Mouse (Mus musculus): ENCODE data around the gene Rps16. TPM values are rescaled to one million over a fixed set of nuclear protein-coding genes. Genes with fewer than 3 reads are reported as not detected.

The Rps16 gene
- total and polyA plus RNA-seq, 3 experiments = 411 to 556 (median 496) TPM

- Histone ChIP-seq H3K27ac (no peak overlapping the region), H3K36me3 (ENCODE audit: control insufficient read depth, insufficient read depth, low read length) (no peaks in the 10 kb centered on the region), H3K9ac (ENCODE audit: low read depth, low read length) (no peak overlapping the region), H3K79me2 (replicated peaks; ENCODE audit: control insufficient read depth, insufficient read depth, low read length) (no peaks in the 10 kb centered on the region), H3K4me3 (no peak overlapping the region), H3K4me1 (ENCODE audit: control insufficient read depth, insufficient read depth, low read length) (no peaks in the 10 kb centered on the region), H3K27me3 (ENCODE audit: control insufficient read depth, insufficient read depth, low read length) (no peaks in the 10 kb centered on the region)
- no peak for TF ChIP-seq EP300 (IDR thresholded peaks at IDR 0.05; ENCODE audit: insufficient read depth, low read depth, low read length)
- no peak for TF ChIP-seq POLR2A (IDR thresholded peaks at IDR 0.05; ENCODE audit: insufficient read depth, low read depth, low read length)
- no peak for TF ChIP-seq CTCF (IDR thresholded peaks at IDR 0.05)
- intact Hi-C loops (cut with DNase I) = no loop called here
- WGBS = 94% methylated on average over 8 of the region's 8 CpGs
- DNase-seq = no peak
These were observed 25.2 kb upstream of the Rps16 start for GRCm38 (mm10) chr7:28325293-28325692.

GRCm38 (mm10) chr7:28326457-28326856 is 24.0 kb upstream of the Rps16 start:
- WGBS = 85% methylated on average over 4 of the region's 4 CpGs
- Histone ChIP-seq H3K9ac (ENCODE audit: low read depth, low read length) (no peak overlapping the region), H3K27me3 (ENCODE audit: control insufficient read depth, insufficient read depth, low read length) (no peaks in the 10 kb centered on the region), H3K27ac (no peak overlapping the region), H3K4me3 (no peak overlapping the region), H3K4me1 (ENCODE audit: control insufficient read depth, insufficient read depth, low read length) (no peaks in the 10 kb centered on the region), H3K36me3 (ENCODE audit: control insufficient read depth, insufficient read depth, low read length) (no peaks in the 10 kb centered on the region), H3K79me2 (replicated peaks; ENCODE audit: control insufficient read depth, insufficient read depth, low read length) (no peaks in the 10 kb centered on the region; the same call in 1 of the 2 replicates)
- intact Hi-C loops (cut with DNase I) = no loop called here
- DNase-seq = no peak
- TF ChIP-seq CTCF (IDR thresholded peaks at IDR 0.05) = peak; percentile 53
- TF ChIP-seq EP300 (IDR thresholded peaks at IDR 0.05; ENCODE audit: insufficient read depth, low read depth, low read length) = no peak
- no peak for TF ChIP-seq POLR2A (IDR thresholded peaks at IDR 0.05; ENCODE audit: insufficient read depth, low read depth, low read length)

- Histone ChIP-seq H3K79me2 (replicated peaks; ENCODE audit: control insufficient read depth, insufficient read depth, low read length) (peaks cover under 1% of the 10 kb centered on the region; the same call in 1 of the 2 replicates), H3K4me3 (no peak overlapping the region), H3K9ac (ENCODE audit: low read depth, low read length) (no peak overlapping the region), H3K27me3 (ENCODE audit: control insufficient read depth, insufficient read depth, low read length) (no peaks in the 10 kb centered on the region), H3K36me3 (ENCODE audit: control insufficient read depth, insufficient read depth, low read length) (no peaks in the 10 kb centered on the region), H3K4me1 (ENCODE audit: control insufficient read depth, insufficient read depth, low read length) (no peaks in the 10 kb centered on the region), H3K27ac (no peak overlapping the region)
- intact Hi-C loops (cut with DNase I) = no loop called here
- no peak for DNase-seq
- no peak for TF ChIP-seq EP300 (IDR thresholded peaks at IDR 0.05; ENCODE audit: insufficient read depth, low read depth, low read length)
- TF ChIP-seq POLR2A (IDR thresholded peaks at IDR 0.05; ENCODE audit: insufficient read depth, low read depth, low read length) = no peak
- TF ChIP-seq CTCF (IDR thresholded peaks at IDR 0.05) = no peak
- WGBS = 85% methylated on average over 2 of the region's 2 CpGs
These were observed 22.2 kb upstream of the Rps16 start for GRCm38 (mm10) chr7:28328260-28328659.

- DNase-seq = no peak
- Histone ChIP-seq H3K27ac (no peak overlapping the region), H3K36me3 (ENCODE audit: control insufficient read depth, insufficient read depth, low read length) (peaks cover 5% of the 10 kb centered on the region; the same call in 1 of the 2 replicates), H3K4me3 (no peak overlapping the region), H3K4me1 (ENCODE audit: control insufficient read depth, insufficient read depth, low read length) (peaks cover 6% of the 10 kb centered on the region), H3K27me3 (ENCODE audit: control insufficient read depth, insufficient read depth, low read length) (no peaks in the 10 kb centered on the region), H3K79me2 (replicated peaks; ENCODE audit: control insufficient read depth, insufficient read depth, low read length) (peaks cover 11% of the 10 kb centered on the region), H3K9ac (ENCODE audit: low read depth, low read length) (no peak overlapping the region)
- intact Hi-C loops (cut with DNase I) = no loop called here
- WGBS = 68% methylated on average over 4 of the region's 4 CpGs
- TF ChIP-seq EP300 (IDR thresholded peaks at IDR 0.05; ENCODE audit: insufficient read depth, low read depth, low read length) (no peak), CTCF (IDR thresholded peaks at IDR 0.05) (no peak), POLR2A (IDR thresholded peaks at IDR 0.05; ENCODE audit: insufficient read depth, low read depth, low read length) (no peak)
These were observed 15.9 kb upstream of the Rps16 start for GRCm38 (mm10) chr7:28334534-28334933.

- Histone ChIP-seq H3K79me2 (replicated peaks; ENCODE audit: control insufficient read depth, insufficient read depth, low read length) (peaks cover 11% of the 10 kb centered on the region), H3K27me3 (ENCODE audit: control insufficient read depth, insufficient read depth, low read length) (no peaks in the 10 kb centered on the region), H3K27ac (no peak overlapping the region), H3K9ac (ENCODE audit: low read depth, low read length) (no peak overlapping the region), H3K36me3 (ENCODE audit: control insufficient read depth, insufficient read depth, low read length) (peaks cover 5% of the 10 kb centered on the region; the same call in 1 of the 2 replicates), H3K4me1 (ENCODE audit: control insufficient read depth, insufficient read depth, low read length) (peaks cover 6% of the 10 kb centered on the region), H3K4me3 (no peak overlapping the region)
- no peak for DNase-seq
- WGBS = 88% methylated on average over 2 of the region's 2 CpGs
- intact Hi-C loops (cut with DNase I) = no loop called here
- TF ChIP-seq EP300 (IDR thresholded peaks at IDR 0.05; ENCODE audit: insufficient read depth, low read depth, low read length) (no peak), POLR2A (IDR thresholded peaks at IDR 0.05; ENCODE audit: insufficient read depth, low read depth, low read length) (no peak), CTCF (IDR thresholded peaks at IDR 0.05) (no peak)
These were observed 15.0 kb upstream of the Rps16 start for GRCm38 (mm10) chr7:28335471-28335870.

- H3K36me3 ChIP-seq (ENCODE audit: control insufficient read depth, insufficient read depth, low read length) = peaks cover 5% of the 10 kb centered on the region; the same call in 1 of the 2 replicates
- intact Hi-C loops (cut with DNase I) = loop anchor here (1.0 kb wide), 2 partner anchors 12 to 26 kb away; partner anchors contain the start of genes Rps16 and Timm50
- H3K4me3 ChIP-seq = peak within 1 kb of the TSS; percentile 96
- no peaks in the 10 kb centered on the region for H3K27me3 ChIP-seq (ENCODE audit: control insufficient read depth, insufficient read depth, low read length)
- WGBS = under 1% methylated on average over 77 of the region's 77 CpGs
- peaks cover 10% of the 10 kb centered on the region for H3K79me2 ChIP-seq (replicated peaks; ENCODE audit: control insufficient read depth, insufficient read depth, low read length)
- H3K4me1 ChIP-seq (ENCODE audit: control insufficient read depth, insufficient read depth, low read length) = peaks cover 6% of the 10 kb centered on the region
- peak; percentile 97 to 98 for DNase-seq
- TF ChIP-seq CTCF (IDR thresholded peaks at IDR 0.05) (no peak), EP300 (IDR thresholded peaks at IDR 0.05; ENCODE audit: insufficient read depth, low read depth, low read length) (peak; percentile 73; the same call in 1 of the 2 replicates), POLR2A (IDR thresholded peaks at IDR 0.05; ENCODE audit: insufficient read depth, low read depth, low read length) (peak; percentile 92)
- peak within 1 kb of the TSS; percentile 93 for H3K9ac ChIP-seq (ENCODE audit: low read depth, low read length)
- peak within 1 kb of the TSS; percentile 90 for H3K27ac ChIP-seq
These were observed 12.1 kb upstream of the Rps16 start, which contains the start of gene Supt5 for GRCm38 (mm10) chr7:28338108-28338998. Gene Supt5 (minus strand): TSS chr7:28338746.

All from heart, adult 2 months (tissue).